Mouse (Mus musculus) embryonic facial prominence, embryonic 11.5 days (tissue): Measurements from ENCODE around the gene Tcta. TPM values are rescaled to one million over a fixed set of nuclear protein-coding genes. Genes with fewer than 3 reads are reported as not detected.

Source experiments
- ATAC-seq: fragments of 200-750 bp; cut with Nextera tagmentation; replicated peaks from 2 replicates; pipeline ENCODE4 v1.8.0; 2017; ENCODE audit warnings: low read depth; ENCODE audit not compliant: insufficient number of reproducible peaks, low FRiP score, low TSS enrichment
- DNase-seq: peaks from one replicate; pipeline ENCODE4 v3.0.0-alpha.2; 2015; ENCODE audit warnings: low spot score
- H3K27ac ChIP-seq: fragments of 300-500 bp; sonication (generic); replicated peaks from 2 replicates; pipeline ENCODE4 v1.5.1; 2014; ENCODE audit warnings: mild to moderate bottlenecking, low read depth, low read length, control low read depth
- H3K27me3 ChIP-seq: fragments of 300-500 bp; sonication (generic); 2 replicates; pipeline ENCODE4 v1.6.1; 2014; ENCODE audit warnings: mild to moderate bottlenecking, low read length, moderate library complexity, mixed read lengths; ENCODE audit not compliant: control insufficient read depth, insufficient read depth
- H3K36me3 ChIP-seq: fragments of 300-500 bp; sonication (generic); replicated peaks from 2 replicates; pipeline ENCODE4 v1.6.1; 2014; ENCODE audit warnings: low read depth, mild to moderate bottlenecking, low read length, moderate library complexity, mixed read lengths; ENCODE audit not compliant: control insufficient read depth, insufficient read depth
- H3K4me1 ChIP-seq: fragments of 300-500 bp; sonication (generic); 2 replicates; pipeline ENCODE4 v1.6.1; 2014; ENCODE audit warnings: low read length, mixed read lengths; ENCODE audit not compliant: control insufficient read depth, insufficient read depth
- H3K4me2 ChIP-seq: fragments of 300-500 bp; sonication (generic); 2 replicates; pipeline ENCODE4 v1.6.1; 2014; ENCODE audit warnings: low read depth, mild to moderate bottlenecking, control low read depth, low read length, moderate library complexity
- H3K4me3 ChIP-seq: fragments of 300-500 bp; sonication (generic); 2 replicates; pipeline ENCODE4 v1.5.1; 2014; ENCODE audit warnings: low read depth, low read length, control low read depth
- H3K9ac ChIP-seq: fragments of 300-500 bp; sonication (generic); replicated peaks from 2 replicates; pipeline ENCODE4 v1.6.1; 2014; ENCODE audit warnings: mild to moderate bottlenecking, control low read depth, low read length
- H3K9me3 ChIP-seq: fragments of 300-500 bp; sonication (generic); replicated peaks from 2 replicates; pipeline ENCODE4 v1.6.1; 2016; ENCODE audit warnings: mild to moderate bottlenecking, low read length, inconsistent platforms, mixed read lengths; ENCODE audit not compliant: control insufficient read depth
- WGBS: fragments of 180-500 bp; shearing (Covaris S2); extraction: QIAGEN DNeasy Blood & Tissue Kit; methylation state at CpG from one replicate; pipeline ENCODE4 v1.1.7; 2014; 5-methylcytosine and 5-hydroxymethylcytosine counted together
- polyA plus RNA-seq: library from polyadenylated mRNA; unstranded; fragments of >200 nt; fragmentation: Nextera tagmentation; extraction: Ambion mirVana; gene quantifications from 2 replicates; pipeline ENCODE4 v1.2.1, GENCODE M21; 2014

Tcta gene
- polyA plus RNA-seq, 1 experiment from 2014 or later, result 20.6 TPM

GRCm38 (mm10) chr9:108343331-108343730, 37.4 kb upstream of the Tcta start:
- Histone ChIP-seq H3K4me2 (no peak overlapping the region), H3K36me3 (no peaks in the 10 kb centered on the region), H3K4me1 (no peaks in the 10 kb centered on the region), H3K4me3 (no peak overlapping the region), H3K27me3 (no peaks in the 10 kb centered on the region), H3K9ac (no peak overlapping the region), H3K9me3 (no peaks in the 10 kb centered on the region), H3K27ac (no peak overlapping the region)
- 90% methylated on average over 3 of the region's 3 CpGs for WGBS
- no peak for ATAC-seq
- no peak for DNase-seq

GRCm38 (mm10) chr9:108342301-108342831, 36.4 kb upstream of the Tcta start:
- Histone ChIP-seq H3K9ac (no peak overlapping the region), H3K27me3 (no peaks in the 10 kb centered on the region), H3K9me3 (no peaks in the 10 kb centered on the region), H3K4me1 (no peaks in the 10 kb centered on the region), H3K27ac (no peak overlapping the region), H3K36me3 (no peaks in the 10 kb centered on the region), H3K4me3 (no peak overlapping the region), H3K4me2 (no peak overlapping the region)
- ATAC-seq, result no peak
- no peak for DNase-seq
- WGBS, result 52% methylated on average over 5 of the region's 5 CpGs

- H3K27me3 ChIP-seq, result no peaks in the 10 kb centered on the region
- no peaks in the 10 kb centered on the region for H3K9me3 ChIP-seq
- no peak overlapping the region for H3K9ac ChIP-seq
- no peak overlapping the region for H3K27ac ChIP-seq
- no peaks in the 10 kb centered on the region for H3K4me1 ChIP-seq
- no peaks in the 10 kb centered on the region for H3K36me3 ChIP-seq
- no peak for ATAC-seq
- no peak for DNase-seq
- H3K4me3 ChIP-seq, result no peak overlapping the region
- H3K4me2 ChIP-seq, result no peak overlapping the region
Observed at GRCm38 (mm10) chr9:108341801-108342200, 35.8 kb upstream of the Tcta start.

- ATAC-seq, result no peak
- 88% methylated on average over 5 of the region's 5 CpGs for WGBS
- no peak overlapping the region for H3K4me2 ChIP-seq
Observed at GRCm38 (mm10) chr9:108341139-108341475, 35.1 kb upstream of the Tcta start.

GRCm38 (mm10) chr9:108340258-108341138, 34.5 kb upstream of the Tcta start:
- Histone ChIP-seq H3K27me3 (no peaks in the 10 kb centered on the region), H3K9ac (peak overlapping the region; percentile 82), H3K4me2 (peak overlapping the region; percentile 59), H3K36me3 (no peaks in the 10 kb centered on the region), H3K4me1 (no peaks in the 10 kb centered on the region), H3K27ac (no peak overlapping the region), H3K4me3 (peak overlapping the region; percentile 70), H3K9me3 (no peaks in the 10 kb centered on the region)
- ATAC-seq, result no peak
- no peak for DNase-seq
- WGBS, result 62% methylated on average over 10 of the region's 10 CpGs

More at GRCm38 (mm10) chr9:108341139-108341475, 35.1 kb upstream of the Tcta start:
- Histone ChIP-seq H3K4me1 (no peaks in the 10 kb centered on the region), H3K27me3 (no peaks in the 10 kb centered on the region), H3K9me3 (no peaks in the 10 kb centered on the region), H3K4me3 (no peak overlapping the region; the same call in 1 of the 2 replicates), H3K9ac (no peak overlapping the region), H3K36me3 (no peaks in the 10 kb centered on the region), H3K27ac (no peak overlapping the region)
- DNase-seq, result no peak

GRCm38 (mm10) chr9:108339886-108340257, 33.9 kb upstream of the Tcta start:
- DNase-seq, result no peak
- peak overlapping the region; percentile 59 for H3K4me2 ChIP-seq
- H3K4me3 ChIP-seq, result peak overlapping the region; percentile 70
- ATAC-seq, result no peak
- H3K27me3 ChIP-seq, result no peaks in the 10 kb centered on the region
- H3K36me3 ChIP-seq, result peaks cover 2% of the 10 kb centered on the region
- no peak overlapping the region for H3K27ac ChIP-seq
- H3K9me3 ChIP-seq, result no peaks in the 10 kb centered on the region
- 14% methylated on average over 20 of the region's 20 CpGs for WGBS
- peak overlapping the region; percentile 82 for H3K9ac ChIP-seq
- H3K4me1 ChIP-seq, result no peaks in the 10 kb centered on the region

GRCm38 (mm10) chr9:108338886-108339781, 33.2 kb upstream of the Tcta start, which contains the start of gene Gpx1:
Gene Gpx1, plus strand, starts transcription at chr9:108338903.
- ATAC-seq, result peak; percentile 97
- H3K9ac ChIP-seq, result peak within 1 kb of the TSS; percentile 82
- DNase-seq, result peak; percentile 96
- no peaks in the 10 kb centered on the region for H3K9me3 ChIP-seq
- H3K4me2 ChIP-seq, result peak within 1 kb of the TSS; percentile 59
- H3K4me1 ChIP-seq, result no peaks in the 10 kb centered on the region
- peaks cover 4% of the 10 kb centered on the region for H3K36me3 ChIP-seq
- peak within 1 kb of the TSS; percentile 57 for H3K27ac ChIP-seq
- peak within 1 kb of the TSS; percentile 70 for H3K4me3 ChIP-seq
- under 1% methylated on average over 49 of the region's 49 CpGs for WGBS
- H3K27me3 ChIP-seq, result no peaks in the 10 kb centered on the region
